Mouse (Mus musculus) limb, embryonic 15.5 days (tissue): ENCODE measurements around the gene Cntnap2. TPM values are rescaled to one million over a fixed set of nuclear protein-coding genes. Genes with fewer than 3 reads are reported as not detected.
"Not testable (repeated sequence)": the region's sequence is repeated elsewhere in the genome, so short reads cannot be mapped to it uniquely, and the experiment has no call there.

ENCODE experiments used
- ATAC-seq: fragments of 200-750 bp; cut with Nextera tagmentation; 2 replicates; pipeline ENCODE4 v1.8.0; 2017; ENCODE audit warnings: low read depth, moderate TSS enrichment; ENCODE audit not compliant: insufficient number of reproducible peaks, low FRiP score, low TSS enrichment
- H3K27ac ChIP-seq: fragments of 300-500 bp; sonication (generic); 2 replicates; pipeline ENCODE4 v1.5.1; 2015; ENCODE audit warnings: moderate library complexity, mild to moderate bottlenecking, inconsistent platforms
- H3K27me3 ChIP-seq: fragments of 300-500 bp; sonication (generic); 2 replicates; pipeline ENCODE4 v1.6.1; 2015; ENCODE audit warnings: inconsistent platforms
- H3K36me3 ChIP-seq: fragments of 300-500 bp; sonication (generic); 2 replicates; pipeline ENCODE4 v1.6.1; 2015; ENCODE audit warnings: inconsistent platforms
- H3K4me1 ChIP-seq: fragments of 300-500 bp; sonication (generic); 2 replicates; pipeline ENCODE4 v1.6.1; 2015; ENCODE audit warnings: inconsistent platforms
- H3K4me2 ChIP-seq: fragments of 300-500 bp; sonication (generic); 2 replicates; pipeline ENCODE4 v1.6.1; 2015; ENCODE audit warnings: mild to moderate bottlenecking, inconsistent platforms
- H3K4me3 ChIP-seq: fragments of 300-500 bp; sonication (generic); 2 replicates; pipeline ENCODE4 v1.5.1; 2015; ENCODE audit warnings: mild to moderate bottlenecking, inconsistent platforms
- H3K9ac ChIP-seq: fragments of 300-500 bp; sonication (generic); 2 replicates; pipeline ENCODE4 v1.6.1; 2015; ENCODE audit warnings: inconsistent platforms
- H3K9me3 ChIP-seq: fragments of 300-500 bp; sonication (generic); 2 replicates; pipeline ENCODE4 v1.6.1; 2016; ENCODE audit warnings: inconsistent platforms
- WGBS: fragments of 180-500 bp; shearing (Covaris S2); methylation state at CpG from one replicate; pipeline ENCODE4 v1.1.7; 2015; 5-methylcytosine and 5-hydroxymethylcytosine counted together
- polyA plus RNA-seq: library from polyadenylated mRNA; unstranded; fragments of >200 nt; fragmentation: Nextera tagmentation; extraction: Ambion mirVana; gene quantifications from 2 replicates; pipeline ENCODE4 v1.2.1, GENCODE M21; 2015

Gene Cntnap2
- polyA plus RNA-seq, 1 experiment from 2014 or later, result 1.9 TPM

DNA sequence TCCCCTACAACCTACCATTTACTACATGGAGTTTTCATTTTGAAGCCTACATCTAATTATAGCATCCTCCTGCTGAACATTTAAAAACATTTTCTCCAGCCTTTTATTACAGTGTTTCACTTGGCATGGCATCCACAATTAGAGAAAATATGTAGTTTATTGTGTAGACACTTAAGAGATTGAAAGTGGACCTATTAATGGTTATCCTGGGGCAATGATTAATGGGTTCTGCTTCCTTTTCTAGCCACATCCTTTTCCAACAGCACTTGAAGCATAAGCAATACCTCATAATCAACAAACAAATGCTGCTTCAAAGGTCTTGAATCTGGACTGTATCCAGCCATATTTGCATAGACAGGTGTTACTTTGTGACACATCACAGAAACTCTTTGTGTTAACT, 1360.7 kb downstream of the Cntnap2 start:
- Histone ChIP-seq H3K27me3 (no peaks in the 10 kb centered on the region), H3K9me3 (no peaks in the 10 kb centered on the region), H3K4me2 (no peak overlapping the region), H3K27ac (no peak overlapping the region), H3K4me3 (no peak overlapping the region), H3K36me3 (no peaks in the 10 kb centered on the region), H3K9ac (no peak overlapping the region), H3K4me1 (no peaks in the 10 kb centered on the region)
- no peak for ATAC-seq

GRCm38 (mm10) chr6:46420349-46420748, 1361.2 kb downstream of the Cntnap2 start:
- H3K27ac ChIP-seq, result no peak overlapping the region
- no peak overlapping the region for H3K9ac ChIP-seq
- H3K9me3 ChIP-seq, result no peaks in the 10 kb centered on the region
- no peak for ATAC-seq
- H3K4me2 ChIP-seq, result no peak overlapping the region
- no peak overlapping the region for H3K4me3 ChIP-seq
- H3K36me3 ChIP-seq, result no peaks in the 10 kb centered on the region
- no peaks in the 10 kb centered on the region for H3K27me3 ChIP-seq
- no peaks in the 10 kb centered on the region for H3K4me1 ChIP-seq

GRCm38 (mm10) chr6:46428231-46428630, 1369.1 kb downstream of the Cntnap2 start:
- Histone ChIP-seq H3K27me3 (no peaks in the 10 kb centered on the region), H3K9ac (no peak overlapping the region), H3K36me3 (no peaks in the 10 kb centered on the region), H3K4me3 (no peak overlapping the region), H3K27ac (no peak overlapping the region), H3K4me2 (no peak overlapping the region), H3K9me3 (no peaks in the 10 kb centered on the region), H3K4me1 (no peaks in the 10 kb centered on the region)
- no peak for ATAC-seq
- WGBS, result 67% methylated on average over 5 of the region's 5 CpGs

GRCm38 (mm10) chr6:46450917-46451638, 1391.9 kb downstream of the Cntnap2 start:
- H3K9me3 ChIP-seq, result no peaks in the 10 kb centered on the region
- no peak for ATAC-seq
- H3K27me3 ChIP-seq, result no peaks in the 10 kb centered on the region
- H3K4me2 ChIP-seq, result no peak overlapping the region
- H3K9ac ChIP-seq, result no peak overlapping the region
- no peak overlapping the region for H3K27ac ChIP-seq
- H3K36me3 ChIP-seq, result no peaks in the 10 kb centered on the region
- 82% methylated on average over 2 of the region's 2 CpGs for WGBS
- H3K4me3 ChIP-seq, result no peak overlapping the region
- no peaks in the 10 kb centered on the region for H3K4me1 ChIP-seq

DNA sequence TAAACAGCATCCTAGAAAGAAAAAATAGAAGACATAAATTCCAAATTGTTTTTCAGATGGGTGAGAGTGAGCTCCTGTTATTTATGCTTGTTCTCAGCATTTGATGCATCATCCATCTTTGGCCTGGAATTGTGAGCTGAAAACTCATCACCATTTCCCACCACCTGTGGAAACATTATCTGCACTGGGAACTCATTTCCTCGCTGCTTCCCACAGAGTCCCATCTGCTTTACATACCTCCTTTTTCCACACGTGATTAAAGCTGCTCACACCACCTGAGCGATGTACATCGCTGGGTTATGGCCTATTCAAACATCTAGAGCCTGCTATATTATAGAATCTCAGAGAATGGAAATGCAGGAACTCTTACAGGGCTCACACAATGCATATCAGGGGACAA, 1413.5 kb downstream of the Cntnap2 start:
- Histone ChIP-seq H3K9me3 (no peaks in the 10 kb centered on the region), H3K4me2 (no peak overlapping the region), H3K4me3 (no peak overlapping the region), H3K36me3 (no peaks in the 10 kb centered on the region), H3K4me1 (no peaks in the 10 kb centered on the region), H3K27ac (no peak overlapping the region), H3K27me3 (no peaks in the 10 kb centered on the region), H3K9ac (no peak overlapping the region)
- ATAC-seq, result no peak
- WGBS, result 59% methylated on average over 4 of the region's 4 CpGs

DNA sequence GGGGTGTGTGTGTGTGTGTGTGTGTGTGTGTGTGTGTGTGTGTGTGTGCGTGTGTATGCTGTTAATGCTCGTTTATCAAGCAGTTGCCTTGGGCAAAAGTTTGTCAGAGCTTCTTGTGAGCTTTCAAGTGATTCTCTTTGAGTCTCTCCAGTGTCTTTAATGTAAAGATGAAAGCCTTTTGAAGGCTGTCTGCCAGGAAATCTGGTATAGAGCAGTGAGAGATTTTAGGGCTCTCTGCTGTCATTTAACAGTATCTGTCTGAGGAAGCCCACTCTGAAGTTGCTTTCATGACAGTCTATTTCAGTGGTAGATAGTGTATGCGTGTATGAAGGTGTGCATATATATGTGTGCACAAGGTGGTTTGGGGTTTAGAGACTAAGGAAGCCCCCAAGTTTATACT, 1425.2 kb downstream of the Cntnap2 start:
- Histone ChIP-seq H3K27me3 (no peaks in the 10 kb centered on the region), H3K9ac (no peak overlapping the region), H3K9me3 (no peaks in the 10 kb centered on the region), H3K4me2 (no peak overlapping the region), H3K36me3 (no peaks in the 10 kb centered on the region), H3K4me3 (no peak overlapping the region), H3K4me1 (no peaks in the 10 kb centered on the region), H3K27ac (no peak overlapping the region)
- ATAC-seq, result no peak
- 46% methylated on average over 3 of the region's 3 CpGs for WGBS

GRCm38 (mm10) chr6:46502786-46503185, 1443.6 kb downstream of the Cntnap2 start:
- H3K4me1 ChIP-seq, result no peaks in the 10 kb centered on the region
- no peaks in the 10 kb centered on the region for H3K27me3 ChIP-seq
- no peaks in the 10 kb centered on the region for H3K9me3 ChIP-seq
- no peak for ATAC-seq
- H3K9ac ChIP-seq, result no peak overlapping the region
- no peak overlapping the region for H3K27ac ChIP-seq
- no peaks in the 10 kb centered on the region for H3K36me3 ChIP-seq
- no peak overlapping the region for H3K4me3 ChIP-seq
- WGBS, result 18% methylated on average over 1 of the region's 1 CpGs
- H3K4me2 ChIP-seq, result no peak overlapping the region

DNA sequence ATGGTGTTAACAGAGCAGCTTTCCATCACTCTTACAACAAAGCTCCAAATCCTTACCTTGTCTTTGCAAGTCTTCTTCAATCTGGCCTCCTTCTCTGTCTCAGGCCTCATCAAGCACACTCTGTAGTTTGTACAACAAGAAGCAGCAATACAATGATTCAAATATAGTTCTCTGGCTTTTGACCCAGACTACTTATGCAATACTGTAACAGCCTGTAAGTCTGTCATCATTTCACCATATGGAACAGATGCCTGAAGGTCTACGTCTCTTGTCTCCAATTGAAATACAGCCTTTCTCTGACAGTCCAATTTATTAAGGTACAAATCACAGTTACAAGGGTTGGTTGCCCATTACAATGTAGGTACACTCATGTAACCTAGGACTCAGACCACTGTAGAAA, 1453.7 kb downstream of the Cntnap2 start:
- WGBS, result 60% methylated on average over 1 of the region's 1 CpGs
- no peaks in the 10 kb centered on the region for H3K27me3 ChIP-seq
- H3K9ac ChIP-seq, result no peak overlapping the region
- H3K9me3 ChIP-seq, result no peaks in the 10 kb centered on the region
- H3K27ac ChIP-seq, result no peak overlapping the region
- ATAC-seq, result no peak
- H3K4me2 ChIP-seq, result no peak overlapping the region
- H3K36me3 ChIP-seq, result no peaks in the 10 kb centered on the region
- no peak overlapping the region for H3K4me3 ChIP-seq
- no peaks in the 10 kb centered on the region for H3K4me1 ChIP-seq

DNA sequence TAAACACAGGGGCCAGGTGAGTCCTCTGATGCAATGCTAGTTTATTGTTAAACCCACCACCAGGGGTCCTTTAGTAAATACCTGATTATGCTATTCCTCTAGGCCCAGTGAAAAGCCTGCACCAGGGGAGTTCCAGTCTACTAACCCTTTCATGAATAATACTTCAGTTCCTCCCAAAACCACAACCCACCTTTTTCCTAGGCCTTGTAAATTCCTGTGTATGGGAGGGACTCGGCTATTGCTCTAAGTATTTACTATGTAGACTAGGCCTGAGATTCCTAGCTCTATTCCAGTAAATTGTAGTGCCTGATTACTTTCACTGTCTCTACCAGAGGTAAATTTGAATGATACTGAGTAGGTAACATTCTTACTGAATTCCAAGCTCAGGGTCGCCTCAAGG, 1478.4 kb downstream of the Cntnap2 start:
- not testable (repeated sequence) for ATAC-seq, H3K36me3 ChIP-seq, H3K4me3 ChIP-seq, H3K4me2 ChIP-seq, H3K4me1 ChIP-seq, H3K27ac ChIP-seq, H3K27me3 ChIP-seq, H3K9me3 ChIP-seq, H3K9ac ChIP-seq
- 84% methylated on average over 2 of the region's 2 CpGs for WGBS

DNA sequence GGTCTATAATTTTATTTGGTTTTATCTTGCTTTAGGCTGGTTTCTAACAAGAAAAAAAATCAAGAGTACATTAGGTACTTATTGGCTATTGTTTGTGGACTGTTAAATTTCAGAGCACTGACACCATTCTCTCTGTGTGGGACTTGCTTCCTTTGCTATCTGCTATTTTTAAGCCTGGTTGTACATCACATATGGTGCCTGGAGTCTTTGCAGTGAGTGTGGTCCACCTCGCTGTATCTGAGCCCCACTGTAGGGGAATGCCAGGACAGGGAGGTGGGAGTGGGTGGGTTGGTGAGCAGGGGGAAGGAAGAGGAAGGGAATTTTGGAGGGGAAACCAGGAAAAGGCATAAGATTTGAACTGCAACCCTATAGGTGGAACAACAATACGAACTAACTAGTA, 1504.3 kb downstream of the Cntnap2 start:
- Histone ChIP-seq H3K36me3 (no peaks in the 10 kb centered on the region), H3K4me3 (no peak overlapping the region), H3K27ac (no peak overlapping the region), H3K4me1 (no peaks in the 10 kb centered on the region), H3K9ac (no peak overlapping the region), H3K27me3 (no peaks in the 10 kb centered on the region), H3K9me3 (no peaks in the 10 kb centered on the region), H3K4me2 (no peak overlapping the region)
- 78% methylated on average over 2 of the region's 2 CpGs for WGBS
- no peak for ATAC-seq

- Histone ChIP-seq H3K9ac (no peak overlapping the region), H3K4me2 (no peak overlapping the region), H3K27ac (no peak overlapping the region), H3K27me3 (no peaks in the 10 kb centered on the region), H3K9me3 (no peaks in the 10 kb centered on the region), H3K4me3 (no peak overlapping the region), H3K4me1 (no peaks in the 10 kb centered on the region), H3K36me3 (no peaks in the 10 kb centered on the region)
- no peak for ATAC-seq
- WGBS, result 37% methylated on average over 3 of the region's 3 CpGs
These were observed 1515.9 kb downstream of the Cntnap2 start for GRCm38 (mm10) chr6:46575055-46575454.

GRCm38 (mm10) chr6:46612365-46612764, 1553.2 kb downstream of the Cntnap2 start:
- Histone ChIP-seq H3K36me3 (no peaks in the 10 kb centered on the region), H3K4me1 (no peaks in the 10 kb centered on the region), H3K4me2 (no peak overlapping the region), H3K27me3 (no peaks in the 10 kb centered on the region), H3K9me3 (no peaks in the 10 kb centered on the region), H3K27ac (no peak overlapping the region), H3K4me3 (no peak overlapping the region), H3K9ac (no peak overlapping the region)
- ATAC-seq, result no peak

DNA sequence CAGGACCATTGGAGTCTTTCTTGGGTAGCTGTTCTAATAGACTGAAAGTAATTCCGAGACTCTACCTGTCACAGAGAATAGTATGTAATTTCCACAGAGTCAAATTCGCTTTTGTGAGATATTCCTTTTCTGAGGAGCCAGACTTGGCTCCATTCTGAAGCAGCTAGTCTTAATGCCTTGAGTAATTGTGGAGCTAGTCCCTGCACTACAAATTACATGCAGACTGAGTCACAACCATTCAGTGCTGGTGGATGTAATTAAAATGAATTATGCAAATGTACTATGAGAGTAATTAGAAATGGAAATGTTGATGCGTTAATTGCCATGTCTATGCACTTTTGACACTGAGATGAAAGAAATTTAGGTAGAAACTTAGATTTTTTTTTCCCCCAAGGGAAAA, 1553.7 kb downstream of the Cntnap2 start:
- H3K9ac ChIP-seq, result no peak overlapping the region
- no peak for ATAC-seq
- no peaks in the 10 kb centered on the region for H3K27me3 ChIP-seq
- no peaks in the 10 kb centered on the region for H3K9me3 ChIP-seq
- H3K27ac ChIP-seq, result no peak overlapping the region
- H3K36me3 ChIP-seq, result no peaks in the 10 kb centered on the region
- no peak overlapping the region for H3K4me2 ChIP-seq
- H3K4me3 ChIP-seq, result no peak overlapping the region
- 86% methylated on average over 3 of the region's 3 CpGs for WGBS
- no peaks in the 10 kb centered on the region for H3K4me1 ChIP-seq
